Mouse (Mus musculus): ENCODE measurements around the gene Srarp. TPM values are rescaled to one million over a fixed set of nuclear protein-coding genes. Genes with fewer than 3 reads are reported as not detected.

Gene Srarp
- polyA plus RNA-seq, 1 experiment: not detected

GRCm38 (mm10) chr4:141394751-141395150, 41.2 kb downstream of the Srarp start:
- Histone ChIP-seq H3K27ac (ENCODE audit: insufficient read depth, low read length) (no peak overlapping the region), H3K36me3 (ENCODE audit: control insufficient read depth, insufficient read depth, low read length) (no peaks in the 10 kb centered on the region), H3K4me3 (ENCODE audit: extremely low read depth, insufficient read depth, insufficient read length) (no peak overlapping the region), H3K4me1 (ENCODE audit: control insufficient read depth, insufficient read depth, insufficient read length) (no peaks in the 10 kb centered on the region), H3K27me3 (ENCODE audit: control insufficient read depth, insufficient read depth, low read length) (no peaks in the 10 kb centered on the region)
- no peak for DNase-seq (ENCODE audit: low read depth in 1 of 2, low spot score in 2 of 2)
- WGBS: 50% methylated on average over 16 of the region's 16 CpGs
- TF ChIP-seq POLR2A (IDR thresholded peaks at IDR 0.05; ENCODE audit: low read depth, low read length) (no peak), CTCF (IDR thresholded peaks at IDR 0.05; ENCODE audit: extremely low read depth, insufficient read depth, insufficient read length, insufficient replicate concordance) (no peak)

- DNase-seq (ENCODE audit: low read depth in 1 of 2, low spot score in 2 of 2): no peak
- Histone ChIP-seq H3K36me3 (ENCODE audit: control insufficient read depth, insufficient read depth, low read length) (no peaks in the 10 kb centered on the region), H3K4me1 (ENCODE audit: control insufficient read depth, insufficient read depth, insufficient read length) (no peaks in the 10 kb centered on the region), H3K27ac (ENCODE audit: insufficient read depth, low read length) (no peak overlapping the region), H3K4me3 (ENCODE audit: extremely low read depth, insufficient read depth, insufficient read length) (no peak overlapping the region), H3K27me3 (ENCODE audit: control insufficient read depth, insufficient read depth, low read length) (no peaks in the 10 kb centered on the region)
- WGBS: 81% methylated on average over 12 of the region's 12 CpGs
- TF ChIP-seq CTCF (IDR thresholded peaks at IDR 0.05; ENCODE audit: extremely low read depth, insufficient read depth, insufficient read length, insufficient replicate concordance) (no peak), POLR2A (IDR thresholded peaks at IDR 0.05; ENCODE audit: low read depth, low read length) (no peak)
Measured at GRCm38 (mm10) chr4:141391293-141391692, 44.6 kb downstream of the Srarp start.

GRCm38 (mm10) chr4:141389366-141390150, 46.3 kb downstream of the Srarp start:
- Histone ChIP-seq H3K4me1 (ENCODE audit: control insufficient read depth, insufficient read depth, insufficient read length) (no peaks in the 10 kb centered on the region), H3K27me3 (ENCODE audit: control insufficient read depth, insufficient read depth, low read length) (no peaks in the 10 kb centered on the region), H3K4me3 (ENCODE audit: extremely low read depth, insufficient read depth, insufficient read length) (no peak overlapping the region), H3K36me3 (ENCODE audit: control insufficient read depth, insufficient read depth, low read length) (no peaks in the 10 kb centered on the region), H3K27ac (ENCODE audit: insufficient read depth, low read length) (no peak overlapping the region)
- no peak for DNase-seq (ENCODE audit: low read depth in 1 of 2, low spot score in 2 of 2)
- TF ChIP-seq POLR2A (IDR thresholded peaks at IDR 0.05; ENCODE audit: low read depth, low read length): no peak
- no peak for TF ChIP-seq CTCF (IDR thresholded peaks at IDR 0.05; ENCODE audit: extremely low read depth, insufficient read depth, insufficient read length, insufficient replicate concordance)
- 81% methylated on average over 18 of the region's 18 CpGs for WGBS

GRCm38 (mm10) chr4:141387933-141388332, 48.0 kb downstream of the Srarp start:
- Histone ChIP-seq H3K4me1 (ENCODE audit: control insufficient read depth, insufficient read depth, insufficient read length) (no peaks in the 10 kb centered on the region), H3K27me3 (ENCODE audit: control insufficient read depth, insufficient read depth, low read length) (no peaks in the 10 kb centered on the region), H3K4me3 (ENCODE audit: extremely low read depth, insufficient read depth, insufficient read length) (no peak overlapping the region), H3K27ac (ENCODE audit: insufficient read depth, low read length) (no peak overlapping the region), H3K36me3 (ENCODE audit: control insufficient read depth, insufficient read depth, low read length) (no peaks in the 10 kb centered on the region)
- WGBS: 71% methylated on average over 5 of the region's 5 CpGs
- no peak for DNase-seq (ENCODE audit: low read depth in 1 of 2, low spot score in 2 of 2)
- TF ChIP-seq POLR2A (IDR thresholded peaks at IDR 0.05; ENCODE audit: low read depth, low read length) (no peak), CTCF (IDR thresholded peaks at IDR 0.05; ENCODE audit: extremely low read depth, insufficient read depth, insufficient read length, insufficient replicate concordance) (no peak)

GRCm38 (mm10) chr4:141387093-141387784, 48.7 kb downstream of the Srarp start:
- H3K4me3 ChIP-seq (ENCODE audit: extremely low read depth, insufficient read depth, insufficient read length): no peak overlapping the region
- H3K27me3 ChIP-seq (ENCODE audit: control insufficient read depth, insufficient read depth, low read length): peaks cover 5% of the 10 kb centered on the region; the same call in 1 of the 2 replicates
- WGBS: 16% methylated on average over 5 of the region's 5 CpGs
- no peaks in the 10 kb centered on the region for H3K36me3 ChIP-seq (ENCODE audit: control insufficient read depth, insufficient read depth, low read length)
- TF ChIP-seq POLR2A (IDR thresholded peaks at IDR 0.05; ENCODE audit: low read depth, low read length) (no peak), CTCF (IDR thresholded peaks at IDR 0.05; ENCODE audit: extremely low read depth, insufficient read depth, insufficient read length, insufficient replicate concordance) (peak; percentile 58; the same call in 1 of the 2 replicates)
- H3K4me1 ChIP-seq (ENCODE audit: control insufficient read depth, insufficient read depth, insufficient read length): peaks cover 2% of the 10 kb centered on the region; the same call in 1 of the 2 replicates
- DNase-seq (ENCODE audit: low read depth in 1 of 2, low spot score in 2 of 2): peak; percentile 19 to 62
- no peak overlapping the region for H3K27ac ChIP-seq (ENCODE audit: insufficient read depth, low read length)

GRCm38 (mm10) chr4:141386150-141386549, 49.8 kb downstream of the Srarp start:
- Histone ChIP-seq H3K27ac (ENCODE audit: insufficient read depth, low read length) (no peak overlapping the region), H3K27me3 (ENCODE audit: control insufficient read depth, insufficient read depth, low read length) (peaks cover 5% of the 10 kb centered on the region; the same call in 1 of the 2 replicates), H3K36me3 (ENCODE audit: control insufficient read depth, insufficient read depth, low read length) (no peaks in the 10 kb centered on the region), H3K4me3 (ENCODE audit: extremely low read depth, insufficient read depth, insufficient read length) (no peak overlapping the region), H3K4me1 (ENCODE audit: control insufficient read depth, insufficient read depth, insufficient read length) (peaks cover 4% of the 10 kb centered on the region; the same call in 1 of the 2 replicates)
- TF ChIP-seq CTCF (IDR thresholded peaks at IDR 0.05; ENCODE audit: extremely low read depth, insufficient read depth, insufficient read length, insufficient replicate concordance) (no peak), POLR2A (IDR thresholded peaks at IDR 0.05; ENCODE audit: low read depth, low read length) (no peak)
- no peak for DNase-seq (ENCODE audit: low read depth in 1 of 2, low spot score in 2 of 2)
- 80% methylated on average over 7 of the region's 7 CpGs for WGBS

All from spleen, adult 2 months (tissue).